Mouse (Mus musculus) kidney, adult 2 months (tissue): ENCODE results near the gene Wnt8b.

ENCODE experiments used
- CTCF ChIP-seq: fragments of 200-500 bp; conservative IDR thresholded peaks from 2 replicates; pipeline ENCODE4 v1.5.1; 2011; ENCODE audit warnings: low read depth, mild to moderate bottlenecking, control low read depth, low read length, moderate library complexity, mixed read lengths; ENCODE audit not compliant: insufficient read depth, insufficient read length
- POLR2A ChIP-seq: fragments of 200-500 bp; IDR thresholded peaks from one replicate; pipeline ENCODE4 v1.6.1; 2011; ENCODE audit warnings: low read depth, low read length, control low read depth

DNA sequence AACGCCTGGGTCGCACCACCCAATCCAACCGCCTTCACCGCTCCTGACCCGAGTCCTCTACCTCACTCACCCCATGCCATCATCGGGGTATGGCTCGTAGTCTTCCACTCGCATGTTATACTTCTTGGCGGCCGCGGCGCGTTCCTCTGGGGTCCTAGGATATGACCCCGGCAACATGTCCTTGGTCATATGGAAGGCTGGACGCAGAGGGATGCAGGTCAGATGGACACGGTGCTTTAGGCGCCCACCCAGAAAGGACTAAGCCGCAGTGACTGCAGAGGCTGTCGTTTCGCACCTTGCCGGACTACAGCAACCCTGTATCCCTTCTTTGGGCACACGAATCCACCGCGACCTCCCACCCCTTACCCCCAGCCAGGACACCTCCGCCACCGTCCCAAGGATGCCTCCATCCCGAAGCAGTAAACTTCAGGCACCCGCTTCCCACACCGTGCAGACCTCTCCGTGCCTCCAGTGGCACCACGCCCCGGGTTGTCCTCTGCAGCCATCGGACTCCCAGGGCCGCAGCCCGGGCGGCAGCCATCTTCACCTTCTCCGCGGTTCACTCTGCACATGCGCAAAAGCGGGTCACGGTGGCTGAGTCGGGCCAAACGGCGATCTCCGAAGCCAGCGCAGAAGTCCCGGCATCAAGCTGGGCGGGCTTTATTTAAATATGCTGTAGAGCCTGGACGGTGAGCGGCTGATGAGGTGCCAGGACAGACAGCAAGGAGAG lies 61.8 kb downstream of the Wnt8b start, which contains the start of gene Ndufb8:
- TF ChIP-seq POLR2A = peak; percentile 84
- TF ChIP-seq CTCF = no peak
